Mouse (Mus musculus): Measurements from ENCODE around the gene Scgb1b30. TPM values are rescaled to one million over a fixed set of nuclear protein-coding genes. Genes with fewer than 3 reads are reported as not detected.

Gene Scgb1b30
- not detected in 2 replicates for polyA plus RNA-seq (2015; fragmentation: Nextera tagmentation; extraction: Ambion mirVana)

GRCm38 (mm10) chr7:34094911-34095481, at the start of gene Scgb1b30:
Scgb1b30 (plus strand) TSS chr7:34095431.

DNA sequence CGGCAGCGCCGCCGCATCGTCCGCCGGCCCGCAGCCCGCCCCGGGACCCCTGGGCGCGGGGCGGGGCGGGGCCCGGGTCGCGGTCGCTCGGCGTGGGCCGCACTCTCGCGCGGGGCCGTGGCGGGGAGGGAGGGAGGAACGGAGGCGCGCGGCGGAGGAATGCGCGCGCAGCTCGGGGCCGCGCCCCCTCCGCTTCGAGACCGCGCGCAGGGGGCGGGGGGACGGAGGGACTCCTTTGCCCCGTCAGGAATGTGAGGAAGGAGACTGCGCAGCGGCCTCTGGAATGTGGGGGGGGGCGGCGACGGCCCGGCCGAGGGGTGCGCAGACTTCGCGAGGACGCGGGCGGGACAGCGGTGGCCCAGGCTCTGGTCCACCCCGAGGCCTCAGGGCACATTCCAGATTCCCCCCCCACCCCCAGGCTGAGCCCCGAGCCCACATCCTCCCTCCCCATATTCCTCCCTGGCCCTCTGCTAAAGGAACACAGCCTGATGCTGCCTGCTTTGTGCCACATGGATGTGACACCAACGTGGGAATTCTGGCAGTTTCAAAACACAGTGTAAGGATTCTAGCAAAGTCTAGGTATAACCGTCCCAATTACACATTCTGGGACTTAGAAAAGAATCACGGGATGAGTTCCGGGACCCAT, 38.0 kb downstream of the Scgb1b30 start, which contains the start of gene Wtip:
Gene Wtip, minus strand, starts transcription at position 152 of the 646 bp plus-strand sequence.

Other genes with a start within 250 kb of the Scgb1b30 start
- gene Scgb2b26, start 150.4 kb upstream of the Scgb1b30 start, polyA plus RNA-seq (2015; fragmentation: Nextera tagmentation; extraction: Ambion mirVana) = not detected in 2 replicates
- gene Scgb2b27, start 81.5 kb upstream of the Scgb1b30 start, polyA plus RNA-seq (2015; fragmentation: Nextera tagmentation; extraction: Ambion mirVana) = not detected in 2 replicates
- gene Scgb1b27, start 73.9 kb upstream of the Scgb1b30 start, polyA plus RNA-seq (2015; fragmentation: Nextera tagmentation; extraction: Ambion mirVana) = not detected in 2 replicates
- 4.0 and 6.4 TPM in 2 replicates for gene Wtip, start 37.8 kb downstream of the Scgb1b30 start, polyA plus RNA-seq (2015; fragmentation: Nextera tagmentation; extraction: Ambion mirVana)
- gene Uba2, start 74.2 kb downstream of the Scgb1b30 start, polyA plus RNA-seq (2015; fragmentation: Nextera tagmentation; extraction: Ambion mirVana) = 110 and 112 TPM in 2 replicates
- gene Pdcd2l, start 101.2 kb downstream of the Scgb1b30 start, polyA plus RNA-seq (2015; fragmentation: Nextera tagmentation; extraction: Ambion mirVana) = 69.6 and 70.6 TPM in 2 replicates
- gene Gpi1, start 134.9 kb downstream of the Scgb1b30 start, polyA plus RNA-seq (2015; fragmentation: Nextera tagmentation; extraction: Ambion mirVana) = 362 and 387 TPM in 2 replicates
- not detected in 2 replicates for gene Gm6096, start 155.6 kb downstream of the Scgb1b30 start, polyA plus RNA-seq (2015; fragmentation: Nextera tagmentation; extraction: Ambion mirVana)
- 24.4 and 26.2 TPM in 2 replicates for gene 4931406P16Rik, start 218.1 kb downstream of the Scgb1b30 start, polyA plus RNA-seq (2015; fragmentation: Nextera tagmentation; extraction: Ambion mirVana)

All from neural tube, postnatal 0 days (tissue).